Mouse (Mus musculus): ENCODE results near the gene Pid1. TPM values are rescaled to one million over a fixed set of nuclear protein-coding genes. Genes with fewer than 3 reads are reported as not detected.

The Pid1 gene
- total RNA-seq (2022): 10 to 100 TPM; 28.7 to 41.4 (median 34.0) TPM

DNA sequence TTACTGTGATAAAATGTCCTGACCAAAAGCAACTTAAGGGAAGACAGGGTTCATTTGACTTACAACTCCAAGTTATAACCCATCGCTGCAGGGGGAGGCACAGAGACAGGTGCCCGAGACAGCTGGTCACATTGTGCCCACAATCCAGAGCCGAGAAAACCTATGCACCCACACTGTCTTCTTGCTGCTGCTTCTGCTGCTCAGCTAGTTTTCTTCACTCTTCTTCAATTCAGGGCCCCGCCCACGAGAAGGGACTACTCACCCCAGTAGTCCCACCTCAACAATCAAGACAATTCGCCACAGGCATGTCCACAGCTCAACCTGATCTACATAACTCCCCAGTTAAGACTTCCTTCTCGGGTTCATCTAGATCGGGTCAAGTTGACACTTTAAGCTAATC, at the start of gene Pid1:
Gene Pid1 (minus strand): TSS at position 214 of the 400 bp plus-strand sequence.
- no peak for DNase-seq (ENCODE audit: low spot score in 2 of 2)

DNA sequence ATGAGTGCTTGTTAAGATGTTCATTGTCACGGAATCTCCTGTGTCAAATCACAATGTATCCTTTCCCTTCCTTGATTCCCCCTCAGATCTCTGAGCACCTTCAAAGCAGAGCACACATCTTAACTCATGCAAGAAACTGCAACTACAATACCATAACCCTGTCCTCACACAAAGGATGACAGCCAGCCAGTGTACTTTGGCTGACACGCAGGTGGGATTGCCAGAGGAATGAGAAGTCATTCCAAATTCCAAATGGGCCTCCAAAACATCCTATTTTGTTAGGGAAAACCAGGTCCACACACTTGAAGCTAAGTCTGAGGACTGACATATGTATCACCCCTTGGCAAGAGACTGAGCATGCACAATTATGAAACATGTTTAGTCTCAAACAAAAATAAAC, 45.5 kb upstream of the Pid1 start:
- DNase-seq (ENCODE audit: low spot score in 2 of 2): no peak

DNA sequence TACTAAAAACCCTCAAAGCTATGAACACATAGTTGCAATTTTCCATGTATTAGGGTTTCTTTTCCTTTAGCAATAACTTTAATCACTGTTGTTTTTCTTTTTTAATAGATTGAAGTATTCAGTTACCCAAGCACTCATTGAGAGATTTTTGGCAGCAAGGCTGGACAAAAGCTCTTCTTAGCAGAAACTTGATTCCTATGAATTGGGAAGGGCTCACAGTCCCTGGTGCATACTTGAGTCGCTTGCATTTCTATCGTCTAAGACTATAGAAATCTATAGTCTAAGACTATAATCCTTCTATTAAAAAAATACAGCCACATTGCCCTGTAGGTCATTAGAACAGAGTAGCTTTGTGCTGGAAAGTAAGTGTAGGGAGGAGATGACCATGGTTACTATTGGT, 44.9 kb upstream of the Pid1 start:
- DNase-seq (ENCODE audit: low spot score in 2 of 2): no peak

DNA sequence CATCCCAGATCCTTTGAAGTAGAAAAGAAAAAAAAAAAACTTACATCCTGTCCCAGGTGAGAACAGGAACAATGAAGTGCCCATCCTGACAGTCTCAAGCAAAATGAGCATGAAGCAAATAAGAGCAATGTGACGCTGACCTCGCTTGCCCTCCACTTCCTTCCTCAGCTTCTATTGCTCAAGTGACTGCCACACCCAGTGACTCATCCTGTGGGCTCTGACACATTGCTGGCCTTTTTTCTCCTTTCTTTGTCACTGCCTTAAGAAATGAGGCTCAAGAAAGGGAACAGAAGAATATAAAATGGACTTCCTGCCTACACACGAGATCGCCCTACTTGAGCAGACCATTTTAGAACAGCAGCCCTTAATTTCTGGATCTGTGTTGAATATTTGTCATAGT, 42.9 kb upstream of the Pid1 start:
- no peak for DNase-seq (ENCODE audit: low spot score in 2 of 2)

DNA sequence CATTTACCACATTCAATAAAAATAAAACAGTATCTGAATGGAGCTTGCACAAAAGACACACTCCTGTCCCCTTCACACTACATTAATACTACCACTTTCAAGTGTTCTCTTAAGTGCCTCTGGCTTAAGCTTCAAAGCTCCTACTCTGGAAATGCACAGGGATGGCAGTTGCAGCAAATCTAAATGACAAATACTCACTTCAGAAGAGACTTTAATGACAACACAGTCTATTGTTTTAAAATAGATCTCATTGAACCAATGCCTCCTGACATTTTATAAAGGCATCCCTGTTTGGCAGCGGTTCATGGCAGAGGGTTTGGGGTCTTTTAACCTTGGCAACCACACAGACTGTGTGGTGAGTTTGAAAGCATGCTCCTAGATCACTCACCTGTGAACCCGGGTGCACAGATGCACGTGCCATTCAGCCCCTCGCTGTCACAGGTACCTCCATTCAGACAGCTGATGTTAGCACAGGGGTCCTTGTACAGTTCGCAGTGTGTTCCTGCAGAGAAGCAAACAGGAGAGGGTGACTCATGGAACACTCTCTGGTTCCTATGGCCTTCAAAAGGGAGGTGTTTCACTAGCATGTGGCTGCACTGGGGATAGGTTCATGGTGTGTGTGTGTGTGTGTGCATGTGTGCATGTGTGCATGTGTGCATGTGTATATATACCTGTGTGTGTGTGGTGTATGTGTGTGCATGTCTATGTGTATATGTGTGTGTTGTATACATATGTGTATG, 41.7 kb upstream of the Pid1 start:
- no peak for DNase-seq (ENCODE audit: low spot score in 2 of 2)

DNA sequence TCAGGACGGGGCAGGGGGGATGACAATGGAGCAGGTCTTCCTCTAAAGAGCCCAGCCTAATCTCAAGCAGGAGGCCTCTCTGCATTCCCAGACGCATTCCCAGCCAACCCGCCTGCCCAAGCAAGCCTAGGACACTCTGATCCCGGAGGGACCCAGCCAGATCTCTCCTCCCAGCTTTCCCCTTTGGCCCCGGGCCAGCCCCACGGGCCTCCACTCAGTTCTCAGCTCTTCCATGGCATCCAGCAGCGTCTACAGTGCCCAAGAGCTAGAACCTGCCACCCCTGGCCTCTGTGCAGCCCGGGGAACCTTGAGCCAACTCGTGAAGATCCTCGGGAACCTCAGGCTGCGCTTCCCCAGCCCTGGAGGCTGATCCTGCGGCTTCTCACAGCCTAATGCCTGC, 40.9 kb upstream of the Pid1 start:
- DNase-seq (ENCODE audit: low spot score in 2 of 2): no peak

DNA sequence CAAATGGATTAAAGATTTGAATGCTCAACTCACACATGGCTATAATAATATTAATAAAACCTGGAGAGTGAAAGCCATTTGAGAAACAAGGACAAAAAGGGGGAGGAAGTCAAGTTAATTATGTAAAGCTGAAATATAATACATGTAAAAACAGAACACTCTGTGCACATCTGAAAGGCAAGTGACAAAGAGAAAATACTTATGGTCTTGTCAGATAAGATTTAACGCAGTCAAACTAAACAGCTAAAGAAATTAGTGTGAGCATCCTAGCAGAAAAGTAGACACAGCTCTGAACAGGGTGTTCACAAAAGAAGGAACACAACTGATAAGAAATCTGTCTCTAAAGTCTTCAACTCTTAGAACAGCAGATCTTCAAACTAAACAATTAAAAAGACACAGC, 38.2 kb upstream of the Pid1 start:
- no peak for DNase-seq (ENCODE audit: low spot score in 2 of 2)

DNA sequence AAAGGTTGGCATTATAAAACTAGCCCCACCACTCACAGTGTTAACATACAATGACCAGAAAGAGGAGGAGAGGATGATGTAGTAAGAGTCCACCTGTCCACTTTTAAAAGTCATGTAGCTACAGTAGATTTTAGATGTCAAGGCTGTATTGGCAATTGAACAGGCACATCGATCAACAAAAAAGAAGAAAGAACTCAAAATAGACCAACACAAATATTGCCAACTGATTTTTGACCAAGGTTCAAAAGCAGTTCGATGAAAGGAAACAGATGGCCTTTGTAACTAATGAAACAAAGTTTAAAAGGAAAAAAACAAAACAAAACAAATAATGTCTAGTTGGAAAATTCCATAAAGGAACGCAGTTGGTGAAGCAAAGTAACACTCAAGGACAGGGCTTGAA, 35.7 kb upstream of the Pid1 start:
- DNase-seq (ENCODE audit: low spot score in 2 of 2): no peak

DNA sequence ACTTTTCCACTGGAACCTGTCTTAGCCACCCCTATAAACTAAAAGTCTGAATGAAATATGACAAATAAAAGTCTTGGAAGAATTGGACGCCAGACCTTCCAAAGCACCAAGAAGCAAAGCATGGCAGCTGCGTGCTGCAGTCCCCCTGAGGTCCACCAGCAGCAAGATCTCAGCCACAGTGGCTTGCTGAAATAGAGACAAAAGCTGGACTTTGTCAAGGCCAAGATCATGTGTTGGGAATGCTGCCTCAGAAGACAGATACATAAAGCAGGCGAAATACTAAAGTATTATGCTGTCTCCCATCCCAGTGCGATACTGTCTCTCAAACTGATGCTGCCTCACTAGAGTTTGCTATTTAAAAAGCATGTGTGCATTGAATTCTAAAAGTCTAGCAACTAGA, 35.1 kb upstream of the Pid1 start:
- DNase-seq (ENCODE audit: low spot score in 2 of 2): no peak

DNA sequence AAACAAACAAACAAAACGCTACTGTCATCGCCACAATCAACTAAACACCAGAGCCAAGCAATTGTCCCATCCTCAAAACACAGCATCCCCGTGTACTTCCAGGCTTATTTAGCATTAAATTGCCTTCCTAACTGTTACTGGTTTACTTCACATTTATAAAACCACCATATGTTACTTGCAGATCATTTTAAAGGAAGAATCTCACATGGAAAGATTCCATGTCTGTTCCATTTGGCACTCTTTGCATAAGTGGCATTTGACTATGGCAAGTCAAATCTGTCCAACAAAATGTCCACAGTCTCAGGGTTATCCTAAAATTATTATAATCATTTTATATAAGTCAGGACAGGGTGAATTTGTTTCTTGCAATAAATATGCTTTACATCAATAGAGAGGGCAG, 32.8 kb upstream of the Pid1 start:
- no peak for DNase-seq (ENCODE audit: low spot score in 2 of 2)

DNA sequence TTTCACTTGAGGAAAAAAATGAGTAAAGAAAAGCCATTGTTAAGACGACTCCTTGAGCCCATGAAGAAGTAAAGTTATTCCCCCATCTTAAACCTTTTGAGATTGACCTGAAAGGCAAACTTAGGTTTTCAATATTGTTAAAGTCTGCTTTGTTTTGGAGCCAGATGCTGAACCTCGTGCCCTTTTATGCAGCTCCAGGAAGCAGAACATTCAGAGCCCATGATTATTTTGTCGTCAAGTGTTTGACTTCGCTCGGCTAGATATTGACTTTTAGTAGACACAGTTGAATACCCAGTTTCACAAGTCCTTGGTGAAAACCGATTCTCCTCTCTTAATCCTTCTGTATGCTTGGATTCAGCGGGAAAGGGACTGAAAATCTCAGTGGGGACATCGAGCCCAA, 31.9 kb upstream of the Pid1 start:
- DNase-seq (ENCODE audit: low spot score in 2 of 2): no peak

DNA sequence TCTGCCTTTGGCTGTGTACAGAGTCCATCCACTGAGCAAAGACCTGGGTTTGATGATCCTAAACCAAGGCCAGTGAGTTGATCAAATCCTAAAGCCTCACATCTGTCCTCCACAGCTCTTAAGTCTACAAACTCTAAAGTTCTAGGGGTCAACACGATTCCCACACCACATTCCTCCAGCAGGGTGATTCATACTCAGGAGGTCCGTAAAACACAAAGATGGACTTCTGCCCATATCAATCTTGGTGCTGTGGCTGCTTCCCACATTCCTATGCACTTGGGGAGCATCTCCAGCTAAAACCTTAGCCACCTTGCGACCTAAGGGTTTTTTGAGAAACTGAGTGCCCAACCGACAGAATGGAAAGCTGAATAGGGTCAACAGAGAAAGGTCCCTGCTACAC, 27.0 kb upstream of the Pid1 start:
- DNase-seq (ENCODE audit: low spot score in 2 of 2): no peak

DNA sequence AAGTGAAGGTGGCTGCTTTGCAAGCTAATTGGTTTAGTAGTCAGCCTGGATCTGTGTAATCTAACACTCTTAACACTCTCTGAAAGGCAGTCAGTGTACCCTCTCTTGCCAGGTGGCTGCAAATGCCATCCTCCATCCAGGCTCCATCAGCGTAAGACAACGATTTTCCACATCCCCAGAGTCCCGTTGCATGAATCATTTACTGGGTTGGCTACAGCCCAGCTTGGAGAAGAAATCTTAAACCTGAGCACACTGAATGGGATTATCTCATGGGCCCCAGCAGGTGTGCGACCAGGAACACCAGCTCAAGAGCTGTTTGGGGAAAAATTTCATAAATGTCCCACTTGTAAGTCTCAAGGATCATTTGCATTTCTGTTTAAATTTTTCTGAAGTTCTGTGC, 23.6 kb upstream of the Pid1 start:
- DNase-seq (ENCODE audit: low spot score in 2 of 2): no peak

DNA sequence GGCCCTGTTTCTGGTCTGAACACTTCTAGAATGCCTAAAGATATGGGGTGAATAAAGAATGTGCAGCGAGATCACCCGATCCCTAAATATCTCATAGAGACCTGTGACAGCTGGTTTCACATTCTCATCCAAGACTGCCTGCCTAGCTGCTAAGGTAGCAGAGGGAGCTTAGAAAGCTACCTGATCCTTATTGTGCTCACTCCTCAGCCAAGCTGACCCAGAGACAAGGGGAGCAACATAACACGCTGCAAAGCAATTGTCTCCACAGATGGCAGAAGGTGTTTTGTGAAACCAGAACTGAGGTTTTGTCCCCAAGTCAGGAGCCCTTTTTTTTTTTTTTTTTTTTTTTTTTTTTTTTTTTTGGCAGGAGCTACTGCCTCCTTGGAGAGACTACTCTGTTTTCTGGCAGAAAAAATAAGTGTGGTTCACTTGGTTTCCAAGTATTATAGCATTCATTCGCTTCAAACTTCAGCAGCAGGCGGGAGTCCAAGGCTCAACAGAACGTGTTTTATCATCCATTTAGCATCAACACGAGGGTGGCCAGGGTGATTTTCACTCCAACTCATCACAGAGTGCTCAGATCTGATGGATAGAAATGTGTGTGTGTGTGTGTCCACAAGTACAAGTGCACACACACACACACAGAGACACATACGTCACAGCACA, 22.6 kb upstream of the Pid1 start:
- DNase-seq (ENCODE audit: low spot score in 2 of 2): peak in 1 of 2 experiments; percentile 39

DNA sequence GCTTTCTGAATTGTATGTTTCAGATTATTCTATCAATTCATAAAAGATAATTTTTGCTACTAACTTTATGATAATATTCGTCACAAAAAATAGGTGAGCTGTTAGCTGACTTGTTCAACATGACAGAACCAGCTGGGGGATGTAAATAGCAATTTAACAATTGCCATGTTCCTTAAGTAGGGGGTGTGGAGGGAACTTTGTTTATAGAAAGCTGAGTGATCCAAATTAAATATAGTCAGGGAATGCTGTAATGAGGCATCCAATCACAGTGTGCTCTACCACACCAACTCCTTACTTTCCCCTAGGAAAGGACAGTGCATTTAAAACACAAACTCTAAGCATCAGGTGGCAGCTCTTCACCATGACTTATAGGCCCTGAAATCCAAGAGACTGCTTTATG, 18.7 kb upstream of the Pid1 start:
- no peak for DNase-seq (ENCODE audit: low spot score in 2 of 2)

DNA sequence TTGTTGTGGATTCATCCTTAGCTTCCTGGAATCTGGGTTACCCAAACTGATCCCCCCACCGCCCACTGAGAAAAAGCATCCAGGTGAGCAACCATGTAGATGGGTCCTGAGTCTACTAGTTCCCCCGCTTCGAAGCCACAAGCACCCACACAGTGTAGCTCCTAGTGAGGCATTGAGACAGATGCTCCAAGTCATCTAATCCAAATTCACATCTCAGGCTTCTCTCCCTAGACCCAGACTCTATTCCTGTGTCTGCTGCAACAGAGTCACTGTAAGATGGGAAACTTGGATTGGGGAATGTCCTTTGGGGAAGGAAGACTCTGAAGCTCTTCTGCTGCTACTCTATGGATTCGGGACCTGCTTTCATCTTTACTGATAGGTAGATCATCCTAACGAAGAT, 18.1 kb upstream of the Pid1 start:
- no peak for DNase-seq (ENCODE audit: low spot score in 2 of 2)

DNA sequence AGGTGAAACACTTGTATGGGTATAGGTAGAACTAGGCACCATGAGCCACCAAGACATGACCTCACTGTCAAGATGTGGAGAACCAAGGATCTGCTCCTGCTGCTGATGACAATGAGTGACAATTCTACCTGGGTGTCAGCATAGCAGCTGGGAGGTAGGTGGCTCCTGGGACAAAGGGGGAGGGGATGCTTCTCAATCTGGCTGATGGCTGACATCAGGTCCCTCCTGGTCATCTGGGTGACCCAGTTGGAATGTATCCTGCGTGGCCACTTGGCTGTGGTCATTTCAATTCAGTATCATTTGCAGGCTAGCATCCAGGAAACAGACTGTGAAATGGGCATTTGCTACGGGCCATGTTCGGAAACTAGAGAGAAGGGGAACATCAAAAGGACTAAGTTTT, 16.9 kb upstream of the Pid1 start:
- no peak for DNase-seq (ENCODE audit: low spot score in 2 of 2)

DNA sequence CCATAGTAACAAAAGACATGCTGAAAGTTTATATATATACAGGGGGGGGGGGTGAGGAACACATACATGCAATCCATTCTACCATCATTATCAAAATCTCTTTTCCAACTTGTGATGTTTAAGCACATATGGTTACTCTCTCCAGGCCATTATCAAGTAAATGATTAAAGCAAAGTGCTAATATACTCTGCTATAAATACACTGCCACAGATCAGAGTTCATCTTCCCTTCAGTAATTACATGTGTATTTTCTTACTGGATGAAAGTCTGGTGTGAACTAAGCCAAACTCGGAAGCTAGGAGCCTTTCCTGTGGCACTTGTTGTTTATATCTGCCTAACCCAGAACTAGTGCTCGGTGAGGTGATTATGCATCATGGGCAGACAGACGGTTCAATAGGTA, 3.8 kb upstream of the Pid1 start:
- no peak for DNase-seq (ENCODE audit: low spot score in 2 of 2)

DNA sequence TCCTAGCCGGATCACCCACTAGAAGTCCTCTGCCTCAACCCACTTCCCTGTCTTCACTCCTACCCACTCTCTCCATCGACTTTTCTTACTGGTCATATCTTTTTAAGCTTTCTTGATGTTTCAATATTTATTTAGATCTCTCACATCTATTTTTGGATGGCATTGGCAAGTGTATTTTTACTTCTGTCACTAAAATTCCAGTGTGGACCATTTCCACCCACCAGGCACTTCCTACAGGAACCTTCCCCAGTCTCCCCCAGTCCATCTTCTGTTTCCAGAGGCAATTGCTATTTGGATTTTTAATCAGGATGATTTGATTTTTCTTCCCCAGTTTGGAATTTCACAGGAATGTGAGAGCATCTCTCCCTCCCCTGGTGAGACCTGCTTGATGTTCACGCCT, 2.6 kb upstream of the Pid1 start:
- no peak for DNase-seq (ENCODE audit: low spot score in 2 of 2)

DNA sequence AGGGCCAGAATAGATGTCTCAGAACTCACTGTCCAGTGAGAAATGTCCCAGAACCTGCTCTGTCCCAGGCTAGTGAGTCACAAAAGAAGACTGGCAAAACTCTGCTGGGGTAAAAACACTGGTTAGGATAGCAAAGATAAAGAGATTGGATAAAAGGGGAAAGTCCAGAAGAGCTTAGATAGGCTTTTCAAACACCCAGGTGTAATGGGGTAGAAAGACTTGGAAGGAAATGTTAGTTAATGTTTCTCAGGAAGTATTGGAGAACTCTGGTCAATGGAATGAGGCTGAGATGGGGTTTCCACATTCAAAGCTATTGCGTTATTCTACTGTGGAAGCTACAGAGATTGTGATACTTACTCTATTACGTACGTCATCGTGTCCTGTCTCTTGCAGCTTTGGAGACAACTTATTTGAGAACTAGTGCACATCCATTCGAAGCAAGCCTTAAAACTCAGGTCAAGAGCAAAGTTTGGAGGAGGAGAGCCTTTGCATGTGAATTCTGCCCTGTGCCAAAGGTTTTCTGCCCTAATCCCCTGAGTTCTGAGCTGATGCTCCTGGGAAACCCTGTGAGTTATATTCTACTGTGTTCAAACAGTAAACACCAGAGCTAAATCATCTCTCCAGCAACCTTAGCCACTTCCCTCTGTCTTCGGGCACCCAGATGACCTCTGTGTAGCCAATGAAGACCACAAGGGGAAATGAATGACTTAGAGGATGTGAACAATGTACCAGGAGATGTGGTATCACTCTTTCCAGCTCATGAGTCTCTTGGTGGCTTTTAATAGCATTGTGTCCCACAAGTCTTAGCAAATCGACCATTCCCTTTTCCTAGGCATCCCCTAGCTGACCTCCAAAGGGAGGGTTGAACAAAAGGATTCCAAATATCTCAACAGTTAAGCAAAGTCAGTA, 1.0 kb downstream of the Pid1 start:
- no peak for DNase-seq (ENCODE audit: low spot score in 2 of 2)

DNA sequence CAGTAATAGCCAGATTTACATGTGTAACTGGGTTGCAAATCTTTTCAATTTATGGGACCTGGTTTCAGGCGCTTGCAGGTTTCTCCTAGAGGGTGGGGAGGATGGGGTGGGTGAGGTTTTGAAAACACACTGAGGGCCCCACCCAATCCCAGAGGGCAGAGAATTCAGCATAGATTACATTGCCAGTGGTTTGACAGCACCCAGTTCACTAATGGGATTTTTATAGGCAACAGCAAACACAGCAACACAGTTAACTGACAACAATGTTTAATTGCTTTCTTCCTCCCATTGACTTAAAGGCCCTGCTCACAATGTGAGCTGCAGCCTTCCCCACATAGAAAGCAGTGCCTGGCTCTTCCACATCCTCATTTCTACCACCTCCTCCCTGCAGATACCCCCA, 1.8 kb downstream of the Pid1 start:
- no peak for DNase-seq (ENCODE audit: low spot score in 2 of 2)

DNA sequence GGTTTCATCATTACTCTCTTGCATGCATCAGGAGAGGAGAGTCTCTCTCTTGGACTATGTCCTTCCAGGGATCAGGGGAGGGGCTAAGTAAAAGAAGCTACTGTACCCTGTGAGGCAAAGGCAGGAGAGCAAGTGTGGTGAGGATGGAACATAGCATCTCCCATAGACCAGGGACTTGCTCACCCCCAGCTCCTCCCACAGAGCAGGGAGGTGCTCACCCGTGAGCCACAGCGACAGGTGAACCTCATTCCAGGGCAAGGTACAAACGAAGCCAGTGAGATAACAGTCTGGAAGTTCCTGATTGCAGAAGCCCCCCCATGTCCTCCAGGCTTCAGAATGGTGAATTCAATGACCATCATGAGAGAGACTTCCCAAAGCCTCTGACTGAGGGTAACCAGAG, 2.6 kb downstream of the Pid1 start:
- no peak for DNase-seq (ENCODE audit: low spot score in 2 of 2)
